Mouse (Mus musculus): ENCODE measurements around the gene Ifi27.
"Not testable (repeated sequence)": the region's sequence is repeated elsewhere in the genome, so short reads cannot be mapped to it uniquely, and the experiment has no call there.

The Ifi27 gene

DNA sequence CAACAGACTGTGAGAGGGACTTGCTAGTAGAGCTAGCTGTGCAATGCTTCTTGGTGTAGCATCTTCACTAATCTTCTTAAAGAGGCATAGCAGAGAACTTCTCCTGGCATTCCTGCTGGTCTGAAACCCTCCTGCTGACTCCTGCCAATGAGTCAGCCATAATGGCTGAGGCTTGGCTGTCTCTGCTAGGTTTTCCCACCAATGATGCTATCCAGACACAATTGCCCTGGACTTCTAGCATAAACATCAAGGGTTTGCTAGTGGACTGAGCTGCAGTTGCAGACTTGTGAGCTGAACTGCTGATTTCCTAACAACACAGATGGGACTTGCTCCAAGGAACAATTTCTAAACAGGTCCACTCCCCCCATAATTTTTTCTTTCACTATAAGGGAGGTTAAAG is 19.4 kb downstream of the Ifi27 start:
- in situ Hi-C loops (cut with MboI, MseI): no loop called here

GRCm38 (mm10) chr12:103456727-103457126 is 22.7 kb downstream of the Ifi27 start:
- in situ Hi-C loops (cut with MboI, MseI): not testable (repeated sequence)

GRCm38 (mm10) chr12:103457140-103457539 is 23.1 kb downstream of the Ifi27 start, which contains the start of gene Ifi27l2b:
TSS of gene Ifi27l2b (minus strand) at chr12:103457223.
- in situ Hi-C loops (cut with MboI, MseI): no loop called here

DNA sequence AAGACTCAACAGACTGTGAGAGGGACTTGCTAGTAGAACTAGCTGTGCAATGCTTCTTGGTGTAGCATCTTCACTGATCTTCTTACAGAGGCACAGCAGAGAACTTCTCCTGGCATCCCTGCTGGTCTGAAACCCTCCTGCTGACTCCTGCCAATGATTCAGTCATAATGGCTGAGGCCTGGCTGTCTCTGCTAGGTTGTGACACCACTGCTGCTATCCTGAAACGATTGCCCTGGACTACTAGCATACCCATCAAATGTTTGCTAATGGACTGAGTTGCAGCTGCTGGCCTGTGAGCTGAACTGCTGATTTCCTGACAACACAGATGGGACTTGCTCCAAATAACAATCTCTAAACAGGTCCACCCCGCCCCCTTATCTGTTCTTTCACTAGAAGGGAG is 40.5 kb downstream of the Ifi27 start:
- in situ Hi-C loops (cut with MboI, MseI): no loop called here

DNA sequence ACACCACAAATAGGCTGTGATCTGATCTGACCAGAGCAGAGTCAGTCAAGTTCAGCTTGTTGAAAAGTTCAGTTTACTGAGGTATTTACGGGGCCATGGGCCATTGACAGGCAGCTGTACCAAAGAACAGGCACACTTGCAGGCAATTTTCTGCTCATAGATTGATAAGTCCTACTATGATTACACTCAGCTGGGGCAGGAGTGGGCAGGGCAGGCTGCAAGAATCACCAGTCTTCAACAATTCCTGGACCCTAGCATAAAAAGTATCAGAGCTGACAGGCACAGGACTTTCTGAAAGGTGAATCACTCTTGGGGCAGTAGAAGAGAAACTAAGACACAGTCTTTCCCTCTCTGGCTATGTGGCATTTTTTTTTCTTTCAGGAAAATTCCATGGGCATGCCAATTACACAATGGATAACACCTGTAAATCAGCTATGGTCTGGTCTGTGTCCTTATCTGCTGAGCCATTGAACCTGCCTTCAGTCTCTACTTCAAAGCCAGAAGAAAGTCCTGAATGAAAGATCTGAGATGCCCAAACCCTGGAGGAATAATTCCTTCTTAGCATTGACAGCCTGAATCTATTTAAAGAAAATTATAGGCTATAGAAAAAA is 42.9 kb downstream of the Ifi27 start:
- in situ Hi-C loops (cut with MboI, MseI): no loop called here

DNA sequence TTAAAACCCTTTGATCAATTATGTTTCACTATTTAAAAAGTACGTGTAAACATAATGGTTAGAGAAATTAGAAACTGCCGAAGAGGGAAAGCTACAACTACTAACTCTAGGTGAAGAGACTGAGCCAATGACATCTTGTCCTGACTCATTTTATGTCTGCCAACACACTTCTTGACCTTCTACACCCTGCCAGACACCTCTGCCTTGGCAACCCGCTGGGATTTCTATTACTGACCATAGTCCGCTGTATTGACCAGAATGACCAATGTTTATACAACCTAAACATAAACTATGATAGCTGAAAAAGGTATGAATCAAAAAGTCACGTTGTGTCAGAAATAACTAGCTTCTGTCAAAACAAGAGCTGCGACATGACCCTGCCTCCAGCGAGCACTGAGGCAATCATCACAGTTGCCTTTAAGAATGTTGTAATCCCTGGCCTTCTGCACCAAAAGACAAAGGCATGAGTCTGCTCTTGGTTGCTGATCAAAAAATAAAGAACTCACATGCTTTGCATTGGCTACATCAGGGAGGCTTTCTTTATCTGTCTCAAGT is 43.5 kb downstream of the Ifi27 start:
- in situ Hi-C loops (cut with MboI, MseI): no loop called here

- in situ Hi-C loops (cut with MboI, MseI): no loop called here
These were observed 47.7 kb downstream of the Ifi27 start for GRCm38 (mm10) chr12:103481671-103482070.

- in situ Hi-C loops (cut with MboI, MseI): no loop called here
These were observed 48.8 kb downstream of the Ifi27 start for GRCm38 (mm10) chr12:103482781-103483180.

DNA sequence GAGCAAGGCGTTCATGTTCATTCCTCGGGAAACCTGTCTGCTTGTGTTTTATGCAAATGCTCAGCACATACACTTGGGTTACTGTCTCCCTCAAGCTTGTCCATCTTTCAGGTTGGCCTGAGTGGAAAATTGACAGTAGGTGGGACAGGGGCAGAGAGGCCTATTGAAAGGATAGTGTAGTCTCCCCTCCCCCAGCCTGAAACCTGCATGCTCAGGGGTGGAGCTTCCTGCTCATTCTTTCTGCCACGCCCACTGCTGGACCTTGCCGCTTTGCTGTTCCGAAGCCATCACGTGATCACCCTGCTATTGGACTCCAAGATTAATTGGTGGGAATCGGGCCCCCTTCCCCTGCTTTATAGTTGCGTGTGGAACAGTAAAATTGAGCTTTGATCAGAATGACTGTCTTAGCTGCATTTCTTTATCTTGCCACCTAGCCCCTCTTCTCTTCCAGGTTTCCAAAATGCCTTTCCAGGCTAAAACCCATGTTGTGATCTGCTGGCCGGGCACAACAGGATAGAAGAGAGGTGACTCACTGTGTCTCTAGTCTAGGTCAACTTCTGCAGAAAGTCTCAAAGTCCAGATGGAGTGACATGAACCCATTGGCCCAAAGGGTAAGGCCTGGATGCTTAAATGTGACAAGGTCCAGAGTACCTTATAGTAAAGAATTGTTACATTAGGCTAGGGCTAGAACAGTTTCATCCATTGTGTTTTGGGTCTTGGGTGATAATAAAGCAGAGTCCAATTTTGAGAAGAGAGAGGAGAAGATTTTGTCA is 50.4 kb downstream of the Ifi27 start:
- in situ Hi-C loops (cut with MboI, MseI): not testable (repeated sequence)

GRCm38 (mm10) chr12:103486726-103487125 is 52.7 kb downstream of the Ifi27 start:
- in situ Hi-C loops (cut with MboI, MseI): no loop called here

DNA sequence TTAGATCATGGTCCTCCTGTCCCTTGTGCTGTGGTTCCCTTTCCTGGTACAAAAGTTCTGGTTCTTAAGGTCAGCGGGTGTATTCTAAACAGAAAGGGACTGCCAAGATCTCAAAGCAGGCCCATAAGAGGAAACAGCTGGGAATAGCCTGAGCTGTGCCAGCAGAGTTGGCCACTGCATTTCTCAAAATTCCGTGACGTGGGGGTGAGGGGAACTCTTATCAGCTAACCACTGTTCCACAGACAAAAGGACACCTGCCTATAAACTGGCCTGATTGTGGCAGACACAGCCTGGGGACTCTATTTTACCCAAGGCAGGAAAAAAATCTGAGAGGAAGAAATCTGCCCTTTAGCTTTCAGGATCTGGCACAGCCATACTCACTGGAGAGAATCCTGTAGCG is 53.3 kb downstream of the Ifi27 start:
- in situ Hi-C loops (cut with MboI, MseI): no loop called here

- in situ Hi-C loops (cut with MboI, MseI): no loop called here
These were observed 53.7 kb downstream of the Ifi27 start for GRCm38 (mm10) chr12:103487750-103488149.
